Mouse (Mus musculus) MEL (cell line): ENCODE measurements around the gene Aoah. TPM values are rescaled to one million over a fixed set of nuclear protein-coding genes. Genes with fewer than 3 reads are reported as not detected.

ENCODE experiments used
- DNase-seq: peaks from one replicate; pipeline ENCODE4 v3.0.0; 2011; ENCODE audit warnings: low read depth, low spot score
- H3K27ac ChIP-seq: 2 replicates; pipeline ENCODE4 v1.5.1; 2012; ENCODE audit warnings: low read depth, mild to moderate bottlenecking, control low read depth, low read length, moderate library complexity; ENCODE audit not compliant: control insufficient read depth
- H3K27me3 ChIP-seq, 2 experiments: fragments of 150-350 bp in 1 of 2; sonication (generic) in 1 of 2; 2 replicates each; pipeline ENCODE4 v1.6.1; 2012; ENCODE audit warnings: low read length in 2 of 2, mild to moderate bottlenecking in 2 of 2, improper control_type of control experiment in 1 of 2, moderate library complexity in 1 of 2; ENCODE audit not compliant: insufficient read depth in 2 of 2, control insufficient read depth in 1 of 2
- H3K36me3 ChIP-seq, 2 experiments: 2 replicates each; pipeline ENCODE4 v1.6.1; 2012 to 2014; ENCODE audit warnings: low read length in 2 of 2, improper control_type of control experiment in 1 of 2, inconsistent platforms in 1 of 2, mild to moderate bottlenecking in 1 of 2; ENCODE audit not compliant: insufficient read depth in 2 of 2, control insufficient read depth in 1 of 2
- H3K4me1 ChIP-seq, 2 experiments: fragments of 150-350 bp in 1 of 2; sonication (generic) in 1 of 2; 2 replicates each; pipeline ENCODE4 v1.6.1; 2012; ENCODE audit warnings: low read length in 2 of 2, improper control_type of control experiment in 1 of 2, mild to moderate bottlenecking in 1 of 2; ENCODE audit not compliant: insufficient read depth in 2 of 2, control insufficient read depth in 1 of 2
- H3K4me3 ChIP-seq, 2 experiments: fragments of 150-350 bp in 1 of 2; sonication (generic) in 1 of 2; 2 replicates each; pipeline ENCODE4 v1.5.1; 2012; ENCODE audit warnings: low read depth in 2 of 2, low read length in 2 of 2, mild to moderate bottlenecking in 2 of 2, moderate library complexity in 2 of 2, control low read depth in 1 of 2, improper control_type of control experiment in 1 of 2; ENCODE audit not compliant: control insufficient read depth in 1 of 2, insufficient read depth in 1 of 2
- H3K79me2 ChIP-seq: 2 replicates; pipeline ENCODE4 v1.6.1; 2012; ENCODE audit warnings: mild to moderate bottlenecking, low read length, moderate library complexity; ENCODE audit not compliant: control insufficient read depth, poor library complexity, insufficient read depth
- H3K9ac ChIP-seq: 2 replicates; pipeline ENCODE4 v1.6.1; 2012; ENCODE audit warnings: low read depth, mild to moderate bottlenecking, control low read depth, low read length, moderate library complexity; ENCODE audit not compliant: control insufficient read depth, poor library complexity, severe bottlenecking
- H3K9me3 ChIP-seq: fragments of 150-350 bp; sonication (generic); replicated peaks from 2 replicates; pipeline ENCODE4 v1.6.1; 2012; ENCODE audit warnings: mild to moderate bottlenecking, low read length, improper control_type of control experiment, moderate library complexity; ENCODE audit not compliant: insufficient read depth
- CHD1 ChIP-seq: IDR thresholded peaks from 2 replicates; pipeline ENCODE4 v1.6.1; 2012; ENCODE audit warnings: low read depth, mild to moderate bottlenecking, inconsistent platforms, low read length, improper control_type of control experiment
- CHD2 ChIP-seq: IDR thresholded peaks from 2 replicates; pipeline ENCODE4 v1.6.1; 2011; ENCODE audit warnings: low read length, improper control_type of control experiment
- CTCF ChIP-seq, 3 experiments: IDR thresholded peaks in 2 of 3; conservative IDR thresholded peaks in 1 of 3; 2 replicates each; pipeline ENCODE4 v1.5.1; 2011 to 2012; ENCODE audit warnings: low read length in 3 of 3, low read depth in 2 of 3, mild to moderate bottlenecking in 2 of 3, improper control_type of control experiment in 1 of 3, inconsistent platforms in 1 of 3, mixed read lengths in 1 of 3, moderate library complexity in 1 of 3; ENCODE audit not compliant: control insufficient read depth in 1 of 3, insufficient read depth in 1 of 3, poor library complexity in 1 of 3, severe bottlenecking in 1 of 3
- ELF1 ChIP-seq: IDR thresholded peaks from 2 replicates; pipeline ENCODE4 v1.6.1; 2014; ENCODE audit warnings: low read depth, mild to moderate bottlenecking, inconsistent platforms, low read length, improper control_type of control experiment, moderate library complexity
- EP300 ChIP-seq, 2 experiments: IDR thresholded peaks; 2 replicates each; pipeline ENCODE4 v1.6.1; 2011; ENCODE audit warnings: improper control_type of control experiment in 2 of 2, low read length in 2 of 2, low read depth in 1 of 2, mild to moderate bottlenecking in 1 of 2
- ETS1 ChIP-seq: IDR thresholded peaks from 2 replicates; pipeline ENCODE4 v1.6.1; 2012; ENCODE audit warnings: low read depth, mild to moderate bottlenecking, inconsistent platforms, low read length, improper control_type of control experiment, moderate library complexity
- GABPA ChIP-seq: IDR thresholded peaks from 2 replicates; pipeline ENCODE4 v1.6.1; 2012; ENCODE audit warnings: low read depth, mild to moderate bottlenecking, inconsistent platforms, low read length, improper control_type of control experiment, moderate library complexity
- JUND ChIP-seq: IDR thresholded peaks from 2 replicates; pipeline ENCODE4 v1.6.1; 2011; ENCODE audit warnings: low read depth, mild to moderate bottlenecking, improper control_type of control experiment, low read length
- KAT2A ChIP-seq: conservative IDR thresholded peaks from 2 replicates; pipeline ENCODE4 v1.6.1; 2012; ENCODE audit warnings: low read depth, low read length, improper control_type of control experiment, inconsistent platforms
- MAX ChIP-seq: IDR thresholded peaks from 2 replicates; pipeline ENCODE4 v1.6.1; 2011; ENCODE audit warnings: low read length, improper control_type of control experiment
- MAZ ChIP-seq: IDR thresholded peaks from 2 replicates; pipeline ENCODE4 v1.6.1; 2012; ENCODE audit warnings: low read depth, mild to moderate bottlenecking, inconsistent platforms, low read length, improper control_type of control experiment
- MEF2A ChIP-seq: IDR thresholded peaks from 2 replicates; pipeline ENCODE4 v1.6.1; 2014; ENCODE audit warnings: low read depth, mild to moderate bottlenecking, inconsistent platforms, low read length, improper control_type of control experiment; ENCODE audit not compliant: poor library complexity, insufficient replicate concordance, severe bottlenecking; ENCODE audit errors: extremely low read depth
- MXI1 ChIP-seq: IDR thresholded peaks from 2 replicates; pipeline ENCODE4 v1.6.1; 2011; ENCODE audit warnings: mild to moderate bottlenecking, low read depth, low read length, improper control_type of control experiment
- POLR2A ChIP-seq, 2 experiments: IDR thresholded peaks; 2 replicates each; pipeline ENCODE4 v1.6.1; 2011 to 2012; ENCODE audit warnings: low read length in 2 of 2, mild to moderate bottlenecking in 2 of 2, control low read depth in 1 of 2, improper control_type of control experiment in 1 of 2, low read depth in 1 of 2, moderate library complexity in 1 of 2; ENCODE audit not compliant: control insufficient read depth in 1 of 2, insufficient read depth in 1 of 2, poor library complexity in 1 of 2
- POLR2AphosphoS2 ChIP-seq: IDR thresholded peaks from 2 replicates; pipeline ENCODE4 v1.6.1; 2011; ENCODE audit warnings: low read length, improper control_type of control experiment
- POLR2AphosphoS5 ChIP-seq: IDR thresholded peaks from 2 replicates; pipeline ENCODE4 v1.6.1; 2012; ENCODE audit warnings: low read depth, borderline replicate concordance, mild to moderate bottlenecking, inconsistent platforms, low read length, moderate library complexity, mixed read lengths
- RAD21 ChIP-seq: IDR thresholded peaks from 2 replicates; pipeline ENCODE4 v1.6.1; 2011; ENCODE audit warnings: mild to moderate bottlenecking, low read depth, low read length, improper control_type of control experiment
- RCOR1 ChIP-seq: IDR thresholded peaks from 2 replicates; pipeline ENCODE4 v1.6.1; 2012; ENCODE audit warnings: low read depth, mild to moderate bottlenecking, inconsistent platforms, low read length, improper control_type of control experiment
- TBP ChIP-seq: IDR thresholded peaks from 2 replicates; pipeline ENCODE4 v1.8.0; 2011; ENCODE audit warnings: low read depth, low read length, improper control_type of control experiment
- TCF12 ChIP-seq: IDR thresholded peaks from 2 replicates; pipeline ENCODE4 v1.6.1; 2014; ENCODE audit warnings: low read depth, mild to moderate bottlenecking, inconsistent platforms, low read length, improper control_type of control experiment, moderate library complexity
- ZMIZ1 ChIP-seq: IDR thresholded peaks from 2 replicates; pipeline ENCODE4 v1.6.1; 2012; ENCODE audit warnings: low read depth, mild to moderate bottlenecking, inconsistent platforms, low read length, improper control_type of control experiment, moderate library complexity
- ZNF384 ChIP-seq: IDR thresholded peaks from 2 replicates; pipeline ENCODE4 v1.6.1; 2012; ENCODE audit warnings: low read depth, mild to moderate bottlenecking, inconsistent platforms, low read length, improper control_type of control experiment
- polyA plus RNA-seq, 2 experiments: library from polyadenylated mRNA; stranded (reverse) in 1 of 2; unstranded in 1 of 2; fragments of >175 nt in 1 of 2; fragments of >200 nt in 1 of 2; gene quantifications; 2 replicates each; pipeline versions ENCODE4 v1.2.1 to v1.2.4; 2012; ENCODE audit warnings: low replicate concordance in 2 of 2, low read depth in 1 of 2; ENCODE audit not compliant: insufficient read length in 2 of 2, insufficient read depth in 1 of 2, missing spikeins in 1 of 2
- total RNA-seq: library from RNA; depleted of rRNA; stranded (reverse); fragments of 300-350 nt; gene quantifications from 2 replicates; pipeline ENCODE4 v1.2.3, GENCODE M21; 2012

Aoah gene
- total and polyA plus RNA-seq, 3 experiments = not detected

DNA sequence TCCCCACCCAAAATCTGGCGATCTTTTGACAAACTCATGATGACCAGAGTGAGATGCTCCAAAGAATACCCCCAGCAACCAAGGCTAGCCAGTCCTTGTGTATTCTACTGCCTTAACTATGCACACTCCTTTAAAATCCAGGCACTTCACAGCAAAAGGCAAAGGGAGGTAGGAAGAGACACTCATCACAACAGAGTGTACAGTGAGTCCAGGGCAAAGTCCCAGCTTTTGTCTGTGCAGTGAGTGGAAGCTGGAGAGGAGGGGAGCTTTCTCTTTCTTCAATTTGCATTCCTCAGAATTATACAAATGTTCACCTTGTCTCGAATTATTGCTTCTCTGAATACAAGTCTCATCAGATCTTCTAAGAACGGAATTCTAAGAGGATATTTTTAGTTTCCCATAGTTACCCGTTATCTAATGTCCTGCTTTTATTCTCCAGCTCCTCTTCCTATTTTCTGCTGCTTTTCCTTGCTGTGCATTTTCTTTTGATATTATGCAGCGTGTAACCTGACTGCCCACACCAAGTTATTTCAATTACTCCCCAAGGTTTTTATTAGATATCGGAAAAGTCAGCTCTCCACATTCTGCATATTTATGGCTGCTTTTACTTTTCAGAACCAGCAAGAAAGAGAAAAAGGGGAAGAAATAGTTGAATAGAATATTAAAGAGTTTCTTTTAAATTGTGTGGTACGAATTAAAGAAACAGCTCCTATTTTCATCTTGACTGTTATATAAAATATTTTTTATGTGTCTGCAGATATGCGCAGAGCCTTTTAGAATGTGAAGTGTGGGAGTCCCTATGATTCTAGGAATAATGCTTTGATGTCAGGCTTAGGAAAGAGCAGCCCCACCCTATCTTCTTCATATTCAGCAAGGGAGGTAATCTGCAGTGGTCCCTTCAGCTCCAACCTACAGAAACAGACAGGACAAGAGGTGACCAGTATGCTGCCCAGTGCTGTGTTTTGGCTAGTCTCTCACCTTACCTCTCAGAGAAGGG is 187.6 kb downstream of the Aoah start:
- DNase-seq = no peak
- TF ChIP-seq MXI1 = no peak
- TF ChIP-seq POLR2A (IDR thresholded peaks at IDR 0.05; ENCODE audit: control insufficient read depth in 1 of 2, insufficient read depth in 1 of 2, low read depth in 1 of 2, low read length in 2 of 2, poor library complexity in 1 of 2) = no peak
- TF ChIP-seq CHD2 = no peak
- no peak for TF ChIP-seq ZMIZ1
- no peak for TF ChIP-seq POLR2AphosphoS2
- TF ChIP-seq CHD1 = no peak
- TF ChIP-seq MAZ = no peak
- TF ChIP-seq POLR2AphosphoS5 = no peak
- no peak for TF ChIP-seq MEF2A
- no peak for TF ChIP-seq RAD21
- no peak for TF ChIP-seq TBP
- TF ChIP-seq ZNF384 = no peak
- H3K27ac ChIP-seq = no peak overlapping the region
- no peaks in the 10 kb centered on the region for H3K4me1 ChIP-seq
- no peak overlapping the region for H3K9ac ChIP-seq
- H3K4me3 ChIP-seq = no peak overlapping the region
- H3K9me3 ChIP-seq = no peaks in the 10 kb centered on the region
- no peaks in the 10 kb centered on the region for H3K27me3 ChIP-seq
- no peaks in the 10 kb centered on the region for H3K79me2 ChIP-seq
- H3K36me3 ChIP-seq = no peaks in the 10 kb centered on the region

DNA sequence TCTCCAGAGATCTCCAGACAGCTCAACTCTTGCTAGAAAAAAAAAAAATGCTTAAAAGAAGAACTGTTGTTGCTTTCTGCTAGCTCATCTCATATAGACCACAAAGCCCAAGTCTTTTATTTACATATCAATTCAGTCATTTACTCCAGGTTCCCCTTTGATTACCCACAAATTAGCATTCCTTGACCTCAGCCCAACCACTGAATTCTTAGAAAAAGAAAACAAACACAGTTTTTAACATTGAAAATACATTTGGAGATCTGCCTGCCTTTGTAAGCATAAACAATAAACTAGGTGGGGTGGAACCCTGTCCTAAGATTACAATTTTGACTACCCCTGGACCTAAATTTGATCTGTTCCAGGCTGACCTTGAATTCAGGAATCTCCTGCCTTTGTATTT is 191.6 kb downstream of the Aoah start:
- no peak overlapping the region for H3K27ac ChIP-seq
- no peaks in the 10 kb centered on the region for H3K36me3 ChIP-seq

More for the DNA sequence above, 191.6 kb downstream of the Aoah start:
- Histone ChIP-seq H3K9ac (no peak overlapping the region), H3K79me2 (no peaks in the 10 kb centered on the region)
- TF ChIP-seq EP300 (IDR thresholded peaks at IDR 0.05; ENCODE audit: low read depth in 1 of 2, low read length in 2 of 2) (no peak), MAX (no peak), JUND (no peak), POLR2A (IDR thresholded peaks at IDR 0.05; ENCODE audit: control insufficient read depth in 1 of 2, insufficient read depth in 1 of 2, low read depth in 1 of 2, low read length in 2 of 2, poor library complexity in 1 of 2) (no peak), GABPA (no peak), ELF1 (no peak), ETS1 (no peak), KAT2A (no peak), MXI1 (no peak), CHD2 (no peak), CTCF (IDR thresholded peaks at IDR 0.05 in 2 of 3, conservative IDR thresholded peaks at IDR 0.05 in 1 of 3; ENCODE audit: control insufficient read depth in 1 of 3, insufficient read depth in 1 of 3, low read depth in 2 of 3, low read length in 3 of 3, poor library complexity in 1 of 3, severe bottlenecking in 1 of 3) (no peak), RCOR1 (no peak), TCF12 (no peak)
- TF ChIP-seq, all 39 proteins: peak for 0
- Histone ChIP-seq H3K4me1 (no peaks in the 10 kb centered on the region), H3K9me3 (no peaks in the 10 kb centered on the region), H3K4me3 (no peak overlapping the region), H3K27me3 (no peaks in the 10 kb centered on the region)
- no peak for DNase-seq
